Mouse (Mus musculus) megakaryocyte, embryonic 14.5 days (primary cell): ENCODE measurements around the gene Fignl2.

ENCODE experiments used
- FLI1 ChIP-seq: IDR thresholded peaks from 2 replicates; pipeline ENCODE4 v1.6.1; 2012; ENCODE audit warnings: low read length, inconsistent platforms, mixed read lengths
- GATA1 ChIP-seq: IDR thresholded peaks from 3 replicates; pipeline ENCODE4 v1.6.1; 2012; ENCODE audit warnings: mixed read lengths, low read length, inconsistent platforms, borderline replicate concordance

GRCm38 (mm10) chr15:101094979-101095378 lies 16.6 kb upstream of the Fignl2 start:
- TF ChIP-seq GATA1 = no peak
- no peak for TF ChIP-seq FLI1
